Mouse (Mus musculus) heart, postnatal 0 days (tissue): ENCODE results near the gene Slc25a10. TPM values are rescaled to one million over a fixed set of nuclear protein-coding genes. Genes with fewer than 3 reads are reported as not detected.

Source experiments
- ATAC-seq: fragments of 200-750 bp; cut with Nextera tagmentation; 2 replicates; pipeline ENCODE4 v1.8.0; 2017; ENCODE audit warnings: low read depth, moderate number of reproducible peaks, moderate library complexity; ENCODE audit not compliant: insufficient read depth
- DNase-seq: peaks from one replicate; pipeline ENCODE4 v3.0.0-alpha.2; 2016; ENCODE audit warnings: low spot score
- H3K27ac ChIP-seq: fragments of 300-500 bp; sonication (generic); 2 replicates; pipeline ENCODE4 v1.5.1; 2014; ENCODE audit warnings: low read depth, mild to moderate bottlenecking
- H3K27me3 ChIP-seq: fragments of 300-500 bp; sonication (generic); 2 replicates; pipeline ENCODE4 v1.6.1; 2014; ENCODE audit warnings: low read length, mixed read lengths; ENCODE audit not compliant: control insufficient read depth, insufficient read depth
- H3K36me3 ChIP-seq: fragments of 300-500 bp; sonication (generic); replicated peaks from 2 replicates; pipeline ENCODE4 v1.6.1; 2014; ENCODE audit warnings: low read length, mixed read lengths; ENCODE audit not compliant: control insufficient read depth, insufficient read depth
- H3K4me1 ChIP-seq: fragments of 300-500 bp; sonication (generic); 2 replicates; pipeline ENCODE4 v1.6.1; 2014; ENCODE audit warnings: antibody characterized with exemption; ENCODE audit not compliant: control insufficient read depth, insufficient read depth
- H3K4me2 ChIP-seq: fragments of 300-500 bp; sonication (generic); 2 replicates; pipeline ENCODE4 v1.6.1; 2014; ENCODE audit warnings: low read depth, mild to moderate bottlenecking, low read length, moderate library complexity
- H3K4me3 ChIP-seq: fragments of 300-500 bp; sonication (generic); 2 replicates; pipeline ENCODE4 v1.5.1; 2014; ENCODE audit warnings: low read depth, low read length
- H3K9ac ChIP-seq: fragments of 300-500 bp; sonication (generic); replicated peaks from 2 replicates; pipeline ENCODE4 v1.6.1; 2014; ENCODE audit warnings: low read depth, low read length, mixed read lengths
- H3K9me3 ChIP-seq: fragments of 300-500 bp; sonication (generic); replicated peaks from 2 replicates; pipeline ENCODE4 v1.6.1; 2016; ENCODE audit warnings: low read length; ENCODE audit not compliant: control insufficient read depth
- CTCF ChIP-seq: IDR thresholded peaks from 2 replicates; pipeline ENCODE4 v1.5.1; 2016; ENCODE audit warnings: antibody characterized with exemption, control low read depth, low read depth
- EP300 ChIP-seq: IDR thresholded peaks from 2 replicates; pipeline ENCODE4 v1.6.1; 2016; ENCODE audit warnings: antibody characterized with exemption, low read depth
- WGBS: fragments of 180-500 bp; shearing (Covaris S2); extraction: QIAGEN DNeasy Blood & Tissue Kit; methylation state at CpG from one replicate; pipeline ENCODE4 v1.1.7; 2014; 5-methylcytosine and 5-hydroxymethylcytosine counted together
- polyA plus RNA-seq: library from polyadenylated mRNA; unstranded; fragments of >200 nt; fragmentation: Nextera tagmentation; extraction: Ambion mirVana; gene quantifications from 2 replicates; pipeline ENCODE4 v1.2.1, GENCODE M21; 2015
- total RNA-seq: library from RNA; depleted of rRNA; stranded (reverse); fragments of >200 nt; gene quantifications from 2 replicates; pipeline ENCODE4 v1.2.3, GENCODE M21; 2014; ENCODE audit warnings: low replicate concordance; rRNA removed

Slc25a10 gene
- total RNA-seq (66.8 and 74.3 TPM in 2 replicates), polyA plus RNA-seq (30.3 and 33.8 TPM in 2 replicates)

DNA sequence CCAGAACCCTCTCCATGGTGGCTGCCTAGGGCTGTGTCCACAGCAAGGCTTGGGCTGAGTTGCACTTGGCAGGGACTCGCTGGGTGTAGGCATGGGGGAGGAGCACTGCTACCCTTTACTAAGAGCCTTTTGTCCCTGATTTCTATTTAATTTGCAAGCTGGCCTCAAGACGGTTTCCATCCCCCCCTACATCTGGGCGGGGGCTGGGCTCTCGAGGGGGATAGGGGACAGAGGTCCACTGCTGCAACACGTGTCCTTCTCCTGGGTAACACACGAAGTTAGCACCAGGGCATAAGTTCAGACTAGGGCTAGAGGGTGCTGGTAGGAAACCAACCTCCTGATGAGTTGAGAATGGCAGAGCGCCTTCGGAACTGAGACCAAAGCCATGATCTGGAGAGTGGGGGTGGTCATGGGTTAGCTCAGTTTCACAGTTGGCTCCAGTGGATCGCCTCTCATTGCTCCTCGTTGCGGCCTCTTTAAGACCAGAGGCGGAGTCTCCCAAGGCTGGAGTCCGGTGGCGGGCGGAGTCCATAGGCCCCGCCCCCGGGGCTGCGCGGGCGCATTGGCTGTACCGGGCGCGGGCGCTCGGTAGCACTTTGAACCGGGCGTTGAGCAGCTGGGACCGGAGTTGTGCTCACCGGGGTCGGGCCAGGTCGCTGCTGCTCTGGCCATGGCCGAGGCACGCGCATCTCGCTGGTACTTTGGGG lies at the start of gene Slc25a10:
Gene Slc25a10 (plus strand): TSS at position 524 of the 707 bp plus-strand sequence.
- no peak for TF ChIP-seq CTCF
- TF ChIP-seq EP300, result no peak
- peak; percentile 92 for DNase-seq
- peak; percentile 85 for ATAC-seq

DNA sequence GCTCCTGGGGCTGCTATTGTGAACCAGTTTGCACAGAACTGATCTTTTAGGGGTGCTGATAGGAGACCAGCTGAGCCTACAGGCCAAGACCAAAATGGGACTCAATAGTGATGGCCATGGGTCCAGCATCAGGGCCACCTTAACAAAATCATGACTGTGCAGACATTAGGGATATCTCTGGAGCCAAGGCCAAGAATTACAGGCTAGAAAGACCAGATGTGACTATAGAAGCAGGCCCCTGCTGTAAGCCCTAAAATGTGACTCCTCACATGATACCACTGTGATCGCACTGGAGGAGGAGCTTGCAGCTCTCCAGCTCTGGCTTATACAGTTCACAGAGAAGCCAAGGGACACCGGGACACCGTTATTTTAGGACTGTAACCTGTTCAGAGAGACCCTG lies 49.3 kb upstream of the Slc25a10 start, which contains the start of gene Tspan10:
Gene Tspan10 (plus strand): TSS at position 301 of the 400 bp plus-strand sequence.
- no peak within 1 kb of the TSS for H3K27ac ChIP-seq
- no peak within 1 kb of the TSS for H3K4me2 ChIP-seq
- 77% methylated on average over 3 of the region's 3 CpGs for WGBS
- H3K4me1 ChIP-seq, result no peaks in the 10 kb centered on the region
- no peaks in the 10 kb centered on the region for H3K9me3 ChIP-seq
- no peaks in the 10 kb centered on the region for H3K36me3 ChIP-seq
- no peak for DNase-seq
- no peak within 1 kb of the TSS for H3K9ac ChIP-seq
- H3K27me3 ChIP-seq, result no peaks in the 10 kb centered on the region
- no peak for ATAC-seq
- TF ChIP-seq EP300, result no peak
- no peak for TF ChIP-seq CTCF
- H3K4me3 ChIP-seq, result no peak within 1 kb of the TSS

More for the DNA sequence above, at the start of gene Slc25a10:
- H3K9ac ChIP-seq, result peak within 1 kb of the TSS; percentile 73
- H3K4me2 ChIP-seq, result peak within 1 kb of the TSS; percentile 97
- no peaks in the 10 kb centered on the region for H3K27me3 ChIP-seq
- peak within 1 kb of the TSS; percentile 95 for H3K4me3 ChIP-seq
- peaks cover 19% of the 10 kb centered on the region for H3K4me1 ChIP-seq
- no peaks in the 10 kb centered on the region for H3K9me3 ChIP-seq
- under 1% methylated on average over 35 of the region's 35 CpGs for WGBS
- H3K36me3 ChIP-seq, result peaks cover 49% of the 10 kb centered on the region
- peak within 1 kb of the TSS; percentile 81 for H3K27ac ChIP-seq

DNA sequence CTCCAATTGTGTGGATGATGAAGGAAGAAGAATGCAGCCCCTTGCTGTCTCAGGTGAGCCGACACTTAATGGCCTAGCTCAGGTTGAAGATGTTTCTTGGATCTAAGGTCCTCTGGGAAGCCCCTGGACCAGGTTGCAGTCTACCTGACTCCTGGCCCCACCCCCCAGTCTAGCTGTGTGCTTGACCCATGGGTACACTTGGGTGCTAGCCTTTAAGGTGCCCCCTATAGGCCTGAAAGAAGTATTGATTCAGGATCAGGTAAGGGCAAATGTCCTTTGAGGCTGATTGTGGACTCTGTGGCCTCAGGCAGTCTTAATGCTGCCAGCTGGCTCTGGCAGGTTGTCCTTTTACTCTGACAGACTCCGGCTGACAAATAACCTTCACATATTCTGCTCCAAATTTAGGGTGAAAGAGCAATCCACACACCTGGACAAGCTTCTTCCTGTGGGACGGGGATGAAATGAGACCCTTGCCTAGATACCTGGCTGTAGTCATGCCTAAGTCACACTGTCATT lies 48.8 kb upstream of the Slc25a10 start:
- Histone ChIP-seq H3K9ac (no peak overlapping the region), H3K27me3 (no peaks in the 10 kb centered on the region), H3K4me3 (no peak overlapping the region), H3K27ac (no peak overlapping the region), H3K4me2 (no peak overlapping the region), H3K9me3 (no peaks in the 10 kb centered on the region), H3K36me3 (no peaks in the 10 kb centered on the region), H3K4me1 (no peaks in the 10 kb centered on the region)
- TF ChIP-seq EP300 (no peak), CTCF (no peak)
- no peak for ATAC-seq
- WGBS, result 81% methylated on average over 3 of the region's 3 CpGs
- DNase-seq, result no peak

DNA sequence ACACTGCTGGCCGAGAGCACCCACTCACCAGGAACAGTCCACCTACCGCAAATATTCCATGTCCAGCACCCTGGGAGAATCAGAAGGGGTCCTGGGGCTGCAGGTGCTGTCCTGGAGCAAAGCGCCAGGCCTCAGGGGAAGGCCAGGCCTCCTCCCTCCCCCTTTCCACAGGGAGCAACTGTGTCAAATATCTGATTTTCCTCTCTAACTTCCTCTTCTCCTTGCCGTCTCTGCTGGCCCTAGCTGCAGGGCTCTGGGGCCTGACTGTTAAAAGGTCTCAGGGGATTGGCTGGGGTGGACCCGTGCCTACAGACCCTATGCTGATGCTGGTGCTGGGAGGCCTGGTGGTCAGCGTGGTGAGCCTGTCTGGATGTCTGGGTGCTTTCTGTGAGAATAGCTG lies 47.5 kb upstream of the Slc25a10 start:
- Histone ChIP-seq H3K4me1 (no peaks in the 10 kb centered on the region), H3K4me3 (no peak overlapping the region), H3K36me3 (no peaks in the 10 kb centered on the region), H3K27me3 (no peaks in the 10 kb centered on the region), H3K9ac (no peak overlapping the region), H3K27ac (no peak overlapping the region), H3K4me2 (no peak overlapping the region), H3K9me3 (no peaks in the 10 kb centered on the region)
- no peak for TF ChIP-seq EP300
- no peak for TF ChIP-seq CTCF
- WGBS, result 54% methylated on average over 6 of the region's 6 CpGs
- ATAC-seq (no peak), DNase-seq (no peak)

GRCm38 (mm10) chr11:120445475-120445874 lies 46.2 kb upstream of the Slc25a10 start:
- Histone ChIP-seq H3K27me3 (no peaks in the 10 kb centered on the region), H3K4me3 (no peak overlapping the region), H3K4me1 (no peaks in the 10 kb centered on the region), H3K27ac (no peak overlapping the region), H3K36me3 (no peaks in the 10 kb centered on the region), H3K9me3 (no peaks in the 10 kb centered on the region), H3K9ac (no peak overlapping the region), H3K4me2 (no peak overlapping the region)
- WGBS, result 58% methylated on average over 3 of the region's 3 CpGs
- no peak for ATAC-seq
- TF ChIP-seq EP300, result no peak
- no peak for TF ChIP-seq CTCF
- DNase-seq, result no peak

DNA sequence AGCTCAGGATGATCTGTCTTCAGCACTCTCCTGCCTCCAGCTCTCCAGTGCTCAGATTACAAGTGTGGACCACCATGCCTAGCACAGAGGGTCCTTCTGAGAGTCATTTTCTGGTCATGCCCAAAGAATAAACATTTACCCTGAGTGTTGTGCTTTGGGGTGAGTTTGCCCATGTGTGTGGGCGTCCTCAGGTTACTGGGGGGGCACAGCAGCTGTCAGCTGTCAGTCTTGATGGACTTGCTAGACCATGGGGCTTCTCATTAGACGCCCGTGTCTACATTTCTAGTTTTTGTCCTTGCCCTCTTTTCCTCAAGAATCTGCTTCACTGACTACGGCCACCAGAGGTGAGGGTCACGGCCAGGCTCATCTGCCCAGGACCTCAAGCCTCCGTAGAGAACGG lies 44.5 kb upstream of the Slc25a10 start:
- TF ChIP-seq CTCF (no peak), EP300 (no peak)
- ATAC-seq, result no peak
- Histone ChIP-seq H3K4me1 (no peaks in the 10 kb centered on the region), H3K27ac (no peak overlapping the region), H3K4me2 (no peak overlapping the region), H3K27me3 (no peaks in the 10 kb centered on the region), H3K4me3 (no peak overlapping the region), H3K9ac (no peak overlapping the region), H3K36me3 (no peaks in the 10 kb centered on the region), H3K9me3 (no peaks in the 10 kb centered on the region)
- DNase-seq, result no peak
- WGBS, result 84% methylated on average over 7 of the region's 7 CpGs
